Mouse (Mus musculus) intestine, embryonic 16.5 days (tissue): ENCODE data around the gene C2cd2l. TPM values are rescaled to one million over a fixed set of nuclear protein-coding genes. Genes with fewer than 3 reads are reported as not detected.

Experiments used
- ATAC-seq: fragments of 200-750 bp; cut with Nextera tagmentation; 2 replicates; pipeline ENCODE4 v1.8.0; 2017; ENCODE audit warnings: moderate TSS enrichment, moderate library complexity
- H3K27ac ChIP-seq: fragments of 300-500 bp; sonication (generic); 2 replicates; pipeline ENCODE4 v1.5.1; 2014; ENCODE audit warnings: mild to moderate bottlenecking, low read length
- H3K27me3 ChIP-seq: fragments of 300-500 bp; sonication (generic); replicated peaks from 2 replicates; pipeline ENCODE4 v1.6.1; 2014; ENCODE audit warnings: low read length, control low read depth, mixed read lengths; ENCODE audit not compliant: control insufficient read depth, insufficient read depth
- H3K36me3 ChIP-seq: fragments of 300-500 bp; sonication (generic); 2 replicates; pipeline ENCODE4 v1.6.1; 2014; ENCODE audit warnings: low read length, control low read depth; ENCODE audit not compliant: control insufficient read depth, insufficient read depth
- H3K4me1 ChIP-seq: fragments of 300-500 bp; sonication (generic); 2 replicates; pipeline ENCODE4 v1.6.1; 2014; ENCODE audit warnings: low read length, control low read depth, mixed read lengths; ENCODE audit not compliant: control insufficient read depth, insufficient read depth
- H3K4me2 ChIP-seq: fragments of 300-500 bp; sonication (generic); 2 replicates; pipeline ENCODE4 v1.6.1; 2014; ENCODE audit warnings: low read depth, low read length, control low read depth
- H3K4me3 ChIP-seq: fragments of 300-500 bp; sonication (generic); 2 replicates; pipeline ENCODE4 v1.5.1; 2014; ENCODE audit warnings: mild to moderate bottlenecking, low read length
- H3K9ac ChIP-seq: fragments of 300-500 bp; sonication (generic); 2 replicates; pipeline ENCODE4 v1.6.1; 2014; ENCODE audit warnings: low read depth, low read length
- H3K9me3 ChIP-seq: fragments of 300-500 bp; sonication (generic); 2 replicates; pipeline ENCODE4 v1.6.1; 2016; ENCODE audit warnings: low read length, control low read depth; ENCODE audit not compliant: control insufficient read depth
- WGBS: fragments of 180-500 bp; shearing (Covaris S2); extraction: QIAGEN DNeasy Blood & Tissue Kit; methylation state at CpG from one replicate; pipeline ENCODE4 v1.1.7; 2014; 5-methylcytosine and 5-hydroxymethylcytosine counted together
- polyA plus RNA-seq: library from polyadenylated mRNA; unstranded; fragments of >200 nt; fragmentation: Nextera tagmentation; extraction: Ambion mirVana; gene quantifications from 2 replicates; pipeline ENCODE4 v1.2.1, GENCODE M21; 2015

Gene C2cd2l
- polyA plus RNA-seq, 1 experiment from 2014 or later: 15.3 TPM

DNA sequence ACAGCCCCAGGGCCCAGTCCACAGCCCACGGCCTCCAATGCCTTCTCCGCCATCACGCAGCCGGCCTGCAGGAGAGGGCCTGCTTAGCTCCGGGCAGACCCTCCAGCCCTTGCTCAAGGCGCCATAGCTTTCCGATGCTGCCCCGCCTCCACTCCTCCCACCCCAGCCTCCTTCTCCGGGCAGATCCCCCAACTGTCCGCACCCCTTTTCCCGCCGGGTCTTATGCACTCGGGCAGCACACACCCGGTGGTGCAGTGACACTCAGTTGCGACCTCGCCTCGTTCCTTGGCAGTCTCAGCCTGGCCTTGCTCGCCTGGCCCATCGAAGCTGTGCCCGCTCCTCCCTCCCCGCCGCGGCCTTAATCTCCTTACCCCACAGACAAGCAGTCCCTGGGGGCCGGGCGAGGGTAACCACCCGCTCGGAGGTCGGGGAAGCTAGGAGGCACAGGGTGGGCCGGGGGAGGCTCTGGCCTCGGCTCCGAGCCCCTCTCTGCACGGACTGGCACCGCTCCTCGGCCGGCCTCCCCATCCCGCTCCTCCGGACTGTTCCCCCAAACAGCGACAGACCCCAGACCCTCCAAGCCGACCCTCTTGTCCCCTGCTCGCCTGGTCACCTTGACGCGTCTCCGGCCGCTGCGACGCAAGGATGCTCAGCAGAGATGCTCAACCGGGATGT, 32.5 kb downstream of the C2cd2l start:
- Histone ChIP-seq H3K4me2 (peak overlapping the region; percentile 89), H3K9ac (peak overlapping the region; percentile 65), H3K27me3 (0 out of 2 replicates have a peak, but pooled peaks cover 3% of the 10 kb centered on the region), H3K27ac (no peak overlapping the region), H3K4me3 (peak overlapping the region; percentile 51), H3K4me1 (peaks cover 17% of the 10 kb centered on the region), H3K9me3 (no peaks in the 10 kb centered on the region; the same call in 1 of the 2 replicates), H3K36me3 (peaks cover 3% of the 10 kb centered on the region; the same call in 1 of the 2 replicates)
- ATAC-seq: peak; percentile 37
- under 1% methylated on average over 47 of the region's 47 CpGs for WGBS

DNA sequence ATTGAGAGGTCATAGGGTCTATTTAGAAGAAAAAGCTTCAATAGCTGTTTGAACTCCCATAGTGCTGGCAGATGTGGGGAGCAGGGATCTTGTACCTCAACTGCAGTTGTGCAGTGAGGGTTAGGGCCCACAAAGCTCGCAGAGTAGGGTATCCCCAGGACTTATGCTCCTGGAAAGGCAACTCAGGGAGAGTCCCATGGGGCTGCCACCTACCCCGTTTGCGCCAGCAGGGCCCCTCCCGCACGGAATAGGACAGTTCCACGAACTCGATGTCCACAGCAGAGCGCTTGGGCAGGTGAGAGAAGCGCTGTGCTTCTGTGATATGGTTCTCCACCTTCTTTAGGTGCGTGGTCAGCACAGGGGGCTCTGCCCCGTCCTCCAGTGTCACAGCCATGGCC, 33.1 kb downstream of the C2cd2l start:
- Histone ChIP-seq H3K36me3 (0 out of 2 replicates have a peak, but pooled peaks cover 3% of the 10 kb centered on the region), H3K9ac (peak overlapping the region; percentile 65), H3K4me1 (peaks cover 17% of the 10 kb centered on the region), H3K9me3 (no peaks in the 10 kb centered on the region; the same call in 1 of the 2 replicates), H3K4me2 (peak overlapping the region; percentile 89), H3K27me3 (0 out of 2 replicates have a peak, but pooled peaks cover 3% of the 10 kb centered on the region), H3K4me3 (peak overlapping the region; percentile 51), H3K27ac (no peak overlapping the region)
- 0 out of 2 replicates have a peak, but pooled peaks have one; percentile 5 for ATAC-seq
- WGBS: 22% methylated on average over 11 of the region's 11 CpGs

DNA sequence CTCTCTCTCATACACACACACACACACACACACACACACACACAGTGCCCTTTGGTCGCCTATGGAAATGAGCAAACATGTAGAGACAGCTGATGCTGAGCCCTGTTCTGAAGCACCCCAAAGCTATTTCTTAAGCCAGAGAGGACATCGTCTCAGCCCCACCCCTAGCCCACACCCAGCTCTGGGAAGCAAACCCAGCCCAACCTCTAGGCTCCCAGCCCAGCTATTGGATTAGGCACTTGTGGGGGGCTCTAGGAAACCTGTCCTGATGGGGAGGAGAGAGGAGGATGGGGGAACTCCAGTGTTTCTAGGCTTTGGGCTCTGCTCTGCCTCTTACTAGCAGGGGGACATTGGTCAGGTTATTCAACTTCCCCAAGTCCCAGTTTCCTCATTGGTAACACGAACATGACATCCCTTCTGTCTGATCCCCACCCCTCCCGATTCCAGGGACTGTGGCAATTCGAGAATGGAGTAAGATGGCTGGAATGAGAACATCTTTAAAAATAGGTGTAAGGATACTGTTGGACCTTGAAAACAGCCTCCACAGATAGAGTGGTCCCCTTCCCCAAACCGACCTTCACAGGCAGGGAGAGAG, 33.7 kb downstream of the C2cd2l start:
- H3K36me3 ChIP-seq: 0 out of 2 replicates have a peak, but pooled peaks cover 3% of the 10 kb centered on the region
- 0 out of 2 replicates have a peak, but pooled peaks cover 3% of the 10 kb centered on the region for H3K27me3 ChIP-seq
- no peak overlapping the region for H3K9ac ChIP-seq
- H3K4me2 ChIP-seq: no peak overlapping the region
- no peak overlapping the region for H3K27ac ChIP-seq
- ATAC-seq: no peak
- no peaks in the 10 kb centered on the region; the same call in 1 of the 2 replicates for H3K9me3 ChIP-seq
- 13% methylated on average over 6 of the region's 6 CpGs for WGBS
- peaks cover 17% of the 10 kb centered on the region for H3K4me1 ChIP-seq
- no peak overlapping the region for H3K4me3 ChIP-seq

DNA sequence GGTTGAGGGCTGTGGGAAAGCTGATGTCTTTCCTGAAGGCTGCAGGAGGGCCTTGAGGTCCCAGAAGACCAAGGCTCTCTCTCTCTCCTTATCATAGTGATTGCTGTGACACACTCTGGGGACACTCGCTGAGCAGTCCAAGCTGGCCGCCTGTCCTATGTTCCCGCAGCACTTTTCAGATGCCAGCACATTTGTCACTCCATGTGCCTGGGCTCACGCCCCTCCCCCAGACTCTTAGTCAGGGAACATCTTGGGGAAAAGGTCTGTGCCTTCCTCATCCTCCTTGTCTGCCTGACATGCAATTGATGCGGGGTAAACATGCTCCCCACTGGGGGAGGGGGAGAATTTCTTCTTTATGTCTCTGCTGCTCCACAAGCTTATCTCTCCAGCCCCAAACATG, 36.9 kb downstream of the C2cd2l start:
- 50% methylated on average over 5 of the region's 5 CpGs for WGBS
- 0 out of 2 replicates have a peak, but pooled peaks cover 3% of the 10 kb centered on the region for H3K27me3 ChIP-seq
- no peaks in the 10 kb centered on the region for H3K36me3 ChIP-seq
- H3K9ac ChIP-seq: no peak overlapping the region
- no peak overlapping the region for H3K4me2 ChIP-seq
- H3K4me3 ChIP-seq: no peak overlapping the region
- H3K27ac ChIP-seq: no peak overlapping the region
- no peaks in the 10 kb centered on the region for H3K9me3 ChIP-seq
- peaks cover 9% of the 10 kb centered on the region for H3K4me1 ChIP-seq
- ATAC-seq: no peak

DNA sequence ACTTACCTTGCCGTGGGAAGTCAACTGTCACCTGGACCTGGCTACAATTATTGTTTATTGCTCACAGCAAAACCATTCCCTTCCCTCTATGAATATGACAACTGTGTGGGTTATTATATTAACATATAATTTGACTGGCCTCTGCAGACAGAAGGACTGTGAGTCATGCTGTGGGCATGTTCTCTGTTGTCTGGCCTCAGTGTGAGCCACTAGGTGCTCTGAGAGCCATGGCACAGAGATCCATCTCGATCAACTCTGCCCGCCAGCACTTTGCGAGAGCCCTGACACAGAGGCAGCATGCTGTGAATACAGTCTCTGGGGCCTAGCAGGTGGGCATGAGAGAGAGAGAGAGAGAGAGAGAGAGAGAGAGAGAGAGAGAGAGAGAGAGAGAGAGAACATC, 50.1 kb downstream of the C2cd2l start:
- Histone ChIP-seq H3K4me3 (no peak overlapping the region), H3K9me3 (no peaks in the 10 kb centered on the region), H3K4me2 (no peak overlapping the region), H3K4me1 (peaks cover 12% of the 10 kb centered on the region), H3K27me3 (no peaks in the 10 kb centered on the region), H3K27ac (no peak overlapping the region), H3K36me3 (no peaks in the 10 kb centered on the region), H3K9ac (no peak overlapping the region)
- no peak for ATAC-seq
- 73% methylated on average over 4 of the region's 4 CpGs for WGBS

DNA sequence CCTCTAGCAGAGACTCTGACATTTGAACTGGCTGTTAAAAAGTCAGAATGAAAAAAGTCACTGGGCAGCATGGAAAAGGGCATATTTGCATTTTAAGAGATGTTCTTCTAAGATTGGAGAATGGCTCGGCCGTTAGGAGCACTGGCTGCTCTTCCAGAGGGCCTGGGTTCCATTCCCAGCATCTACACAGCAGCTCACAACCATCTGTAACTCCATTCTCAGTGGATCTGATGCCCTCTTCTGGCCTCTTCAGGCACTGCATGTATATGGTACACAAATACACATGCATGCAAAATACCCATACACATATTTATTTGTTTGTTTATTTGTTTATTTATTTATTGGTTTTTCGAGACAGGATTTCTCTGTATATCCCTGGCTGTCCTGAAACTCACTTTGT, 51.0 kb downstream of the C2cd2l start:
- Histone ChIP-seq H3K36me3 (no peaks in the 10 kb centered on the region), H3K4me1 (peaks cover 12% of the 10 kb centered on the region), H3K4me3 (no peak overlapping the region), H3K4me2 (no peak overlapping the region), H3K9me3 (no peaks in the 10 kb centered on the region), H3K27me3 (no peaks in the 10 kb centered on the region), H3K9ac (no peak overlapping the region), H3K27ac (no peak overlapping the region)
- 85% methylated on average over 3 of the region's 3 CpGs for WGBS
- no peak for ATAC-seq

DNA sequence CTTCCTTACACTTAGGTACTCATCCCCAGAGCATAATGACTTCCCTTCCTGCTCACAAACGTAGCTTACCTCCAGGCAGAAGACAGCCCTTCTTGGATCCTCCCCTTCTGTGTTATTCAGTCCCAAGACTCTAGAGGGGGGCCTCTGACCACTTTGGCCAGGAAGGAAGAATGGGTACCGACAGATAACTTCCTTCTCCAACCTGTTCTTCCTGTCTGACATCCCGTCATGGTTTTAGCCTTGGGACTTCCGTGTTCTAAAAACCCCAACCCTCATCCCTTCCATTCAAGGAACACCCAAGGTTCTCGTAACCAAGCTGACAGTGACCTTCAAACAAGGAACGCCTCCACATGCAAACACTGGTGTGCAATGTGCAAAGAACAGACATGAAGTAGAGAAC, 51.7 kb downstream of the C2cd2l start, which contains the start of gene Nlrx1:
Gene Nlrx1, minus strand, starts transcription at position 168 of the 400 bp plus-strand sequence.
- 61% methylated on average over 6 of the region's 6 CpGs for WGBS
- H3K36me3 ChIP-seq: no peaks in the 10 kb centered on the region
- peak within 1 kb of the TSS; percentile 93 for H3K4me2 ChIP-seq
- peak; percentile 43; the same call in 1 of the 2 replicates for ATAC-seq
- no peaks in the 10 kb centered on the region for H3K9me3 ChIP-seq
- no peaks in the 10 kb centered on the region for H3K27me3 ChIP-seq
- H3K9ac ChIP-seq: peak within 1 kb of the TSS; percentile 99
- peak within 1 kb of the TSS; percentile 90 for H3K27ac ChIP-seq
- H3K4me1 ChIP-seq: peaks cover 12% of the 10 kb centered on the region
- H3K4me3 ChIP-seq: peak within 1 kb of the TSS; percentile 60

DNA sequence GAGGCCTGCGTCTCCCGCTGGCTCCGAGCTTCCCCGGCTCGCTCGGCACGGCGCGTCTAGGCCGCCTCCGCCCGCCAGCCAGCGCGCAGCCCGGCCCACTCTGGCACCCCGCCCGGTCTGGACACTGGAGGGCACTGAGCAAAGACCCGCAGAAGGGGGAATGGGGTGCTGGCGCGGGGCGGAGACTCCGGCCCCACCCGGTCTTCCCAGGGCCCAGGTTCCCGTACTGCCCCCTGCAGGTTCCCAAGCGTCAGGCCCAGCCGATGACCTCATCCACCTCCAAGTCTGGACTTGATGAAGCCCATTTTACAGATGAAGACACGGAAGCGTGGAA, 52.1 kb downstream of the C2cd2l start:
- H3K4me2 ChIP-seq: peak overlapping the region; percentile 93
- peak overlapping the region; percentile 99 for H3K9ac ChIP-seq
- ATAC-seq: peak; percentile 93
- H3K27ac ChIP-seq: peak overlapping the region; percentile 90
- peaks cover 12% of the 10 kb centered on the region for H3K4me1 ChIP-seq
- 6% methylated on average over 27 of the region's 28 CpGs for WGBS
- H3K36me3 ChIP-seq: no peaks in the 10 kb centered on the region
- peak overlapping the region; percentile 60 for H3K4me3 ChIP-seq
- H3K27me3 ChIP-seq: no peaks in the 10 kb centered on the region
- no peaks in the 10 kb centered on the region for H3K9me3 ChIP-seq

DNA sequence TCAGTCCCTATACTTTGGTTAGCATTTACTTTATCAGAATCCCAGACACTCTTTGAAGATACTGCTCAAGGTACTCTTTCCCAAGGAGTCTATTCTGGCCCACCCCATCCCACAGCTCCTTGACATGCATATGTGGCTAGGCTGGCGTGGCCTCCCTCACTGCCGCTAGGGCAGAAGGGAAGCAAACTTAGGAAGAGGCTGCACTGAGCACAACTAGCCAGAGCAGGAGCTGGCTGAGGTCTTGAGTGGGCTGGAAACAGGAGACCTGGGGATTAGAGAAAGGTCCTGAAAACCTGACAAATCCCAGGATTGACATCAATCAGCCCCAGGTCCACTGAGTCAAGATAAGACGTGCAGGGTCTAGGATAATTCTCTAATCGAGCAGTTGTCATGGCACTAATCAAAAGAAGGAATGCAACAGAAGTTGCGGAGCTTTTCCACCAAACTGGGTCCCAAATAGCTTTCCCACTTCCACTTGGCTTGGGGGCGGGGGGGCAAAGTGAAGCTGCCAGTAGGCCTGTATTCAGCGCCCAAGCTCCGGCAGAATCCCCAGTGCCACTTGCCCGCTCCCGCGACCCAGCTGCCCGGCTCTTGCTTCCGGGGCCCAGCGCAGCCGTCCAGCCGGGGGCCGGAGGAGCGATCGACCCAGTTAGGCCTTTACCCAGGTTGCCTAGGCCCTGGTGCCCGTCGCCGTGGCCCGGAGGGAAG, 52.6 kb downstream of the C2cd2l start:
- WGBS: 14% methylated on average over 23 of the region's 23 CpGs
- ATAC-seq: peak; percentile 26
- Histone ChIP-seq H3K36me3 (no peaks in the 10 kb centered on the region), H3K4me1 (peaks cover 12% of the 10 kb centered on the region), H3K27ac (peak overlapping the region; percentile 90), H3K9me3 (no peaks in the 10 kb centered on the region), H3K4me3 (peak overlapping the region; percentile 60), H3K27me3 (no peaks in the 10 kb centered on the region), H3K4me2 (peak overlapping the region; percentile 93), H3K9ac (peak overlapping the region; percentile 99)
